Mouse (Mus musculus) C2C12 (cell line): Measurements from ENCODE around the gene Adgrg4.

Experiments
- CEBPB ChIP-seq: IDR thresholded peaks from one replicate; pipeline ENCODE4 v1.6.1; 2011; ENCODE audit warnings: low read depth, mild to moderate bottlenecking, control low read depth, moderate library complexity
- CTCF ChIP-seq: IDR thresholded peaks from one replicate; pipeline ENCODE4 v1.5.1; 2011; ENCODE audit not compliant: control insufficient read depth, insufficient read depth, insufficient read length
- FOSL1 ChIP-seq: IDR thresholded peaks from one replicate; pipeline ENCODE4 v1.8.0; 2011; ENCODE audit warnings: mild to moderate bottlenecking, low read length; ENCODE audit not compliant: poor library complexity, insufficient read depth, severe bottlenecking
- MAX ChIP-seq: IDR thresholded peaks from one replicate; pipeline ENCODE4 v1.6.1; 2011; ENCODE audit warnings: mild to moderate bottlenecking, control low read depth
- MYOD1 ChIP-seq: IDR thresholded peaks from one replicate; pipeline ENCODE4 v1.6.1; 2011; ENCODE audit warnings: low read depth; ENCODE audit not compliant: control insufficient read depth, insufficient read length

- TF ChIP-seq CTCF (no peak), FOSL1 (no peak), MAX (no peak), CEBPB (no peak), MYOD1 (no peak)
These were observed 28.7 kb upstream of the Adgrg4 start for GRCm38 (mm10) chrX:56841255-56841654.
